Mouse (Mus musculus) spleen, postnatal 10 days (tissue): Measurements from ENCODE around the gene Cerkl.

ENCODE experiments used
- DNase-seq, 2 experiments: peaks; one replicate each; pipeline ENCODE4 v3.0.0; 2021 to 2022; ENCODE audit warnings: low spot score in 2 of 2

Gene Cerkl

GRCm38 (mm10) chr2:79443401-79443800, 13.2 kb downstream of the Cerkl start:
- DNase-seq = no peak

GRCm38 (mm10) chr2:79442906-79443305, 13.7 kb downstream of the Cerkl start:
- no peak for DNase-seq

GRCm38 (mm10) chr2:79442227-79442626, 14.4 kb downstream of the Cerkl start:
- no peak for DNase-seq

GRCm38 (mm10) chr2:79430061-79430460, 26.5 kb downstream of the Cerkl start:
- DNase-seq = no peak

- no peak for DNase-seq
These were observed 26.9 kb downstream of the Cerkl start for GRCm38 (mm10) chr2:79429650-79430049.

GRCm38 (mm10) chr2:79429108-79429507, 27.5 kb downstream of the Cerkl start:
- no peak for DNase-seq

GRCm38 (mm10) chr2:79428569-79429104, 27.9 kb downstream of the Cerkl start:
- DNase-seq = no peak

GRCm38 (mm10) chr2:79428022-79428421, 28.6 kb downstream of the Cerkl start:
- no peak for DNase-seq

GRCm38 (mm10) chr2:79421696-79422095, 34.9 kb downstream of the Cerkl start:
- no peak for DNase-seq

- DNase-seq = no peak
These were observed 42.1 kb downstream of the Cerkl start for GRCm38 (mm10) chr2:79414505-79414904.

- no peak for DNase-seq
These were observed 45.7 kb downstream of the Cerkl start for GRCm38 (mm10) chr2:79410903-79411255.

- no peak for DNase-seq
These were observed 46.2 kb downstream of the Cerkl start for GRCm38 (mm10) chr2:79410247-79410902.

GRCm38 (mm10) chr2:79405661-79406405, 50.8 kb downstream of the Cerkl start:
- DNase-seq = no peak

GRCm38 (mm10) chr2:79400045-79400444, 56.5 kb downstream of the Cerkl start:
- DNase-seq = no peak

GRCm38 (mm10) chr2:79399234-79400000, 57.2 kb downstream of the Cerkl start:
- DNase-seq = no peak

- no peak for DNase-seq
These were observed 57.8 kb downstream of the Cerkl start for GRCm38 (mm10) chr2:79398831-79399230.

- no peak for DNase-seq
These were observed 58.2 kb downstream of the Cerkl start for GRCm38 (mm10) chr2:79398343-79398742.

GRCm38 (mm10) chr2:79397107-79397506, 59.5 kb downstream of the Cerkl start:
- no peak for DNase-seq

- no peak for DNase-seq
These were observed 77.2 kb downstream of the Cerkl start for GRCm38 (mm10) chr2:79379087-79380041.

- no peak for DNase-seq
These were observed 78.1 kb downstream of the Cerkl start for GRCm38 (mm10) chr2:79378346-79379086.
